Mouse (Mus musculus) liver, adult 2 months (tissue): ENCODE measurements around the gene Prcd. TPM values are rescaled to one million over a fixed set of nuclear protein-coding genes. Genes with fewer than 3 reads are reported as not detected.

Experiments used
- DNase-seq: peaks from one replicate; pipeline ENCODE4 v3.0.0-alpha.2; 2011; ENCODE audit warnings: low read depth, low spot score; ENCODE audit errors: extremely low read depth
- H3K27ac ChIP-seq: fragments of 200-500 bp; replicated peaks from 2 replicates; pipeline ENCODE4 v1.5.1; 2012; ENCODE audit warnings: low read depth, mild to moderate bottlenecking, control low read depth, inconsistent platforms, low read length; ENCODE audit not compliant: insufficient read depth
- H3K27me3 ChIP-seq: fragments of 200-500 bp; 2 replicates; pipeline ENCODE4 v1.6.1; 2012; ENCODE audit warnings: mild to moderate bottlenecking, moderate library complexity, low read length, inconsistent platforms; ENCODE audit not compliant: control insufficient read depth, insufficient read depth
- H3K36me3 ChIP-seq: fragments of 200-500 bp; 2 replicates; pipeline ENCODE4 v1.6.1; 2012; ENCODE audit warnings: low read length, inconsistent platforms; ENCODE audit not compliant: control insufficient read depth, insufficient read depth
- H3K4me1 ChIP-seq: fragments of 200-500 bp; 2 replicates; pipeline ENCODE4 v1.6.1; 2011; ENCODE audit warnings: low read length; ENCODE audit not compliant: control insufficient read depth, insufficient read depth
- H3K4me3 ChIP-seq: fragments of 200-500 bp; 2 replicates; pipeline ENCODE4 v1.5.1; 2011; ENCODE audit warnings: low read depth, mild to moderate bottlenecking, control low read depth, low read length, moderate library complexity; ENCODE audit not compliant: insufficient read depth
- H3K79me2 ChIP-seq: fragments of 200-500 bp; 2 replicates; pipeline ENCODE4 v1.6.1; 2012; ENCODE audit warnings: inconsistent platforms, mild to moderate bottlenecking, low read length, moderate library complexity; ENCODE audit not compliant: control insufficient read depth, insufficient read depth
- H3K9ac ChIP-seq: fragments of 200-500 bp; 2 replicates; pipeline ENCODE4 v1.6.1; 2012; ENCODE audit warnings: low read depth, mild to moderate bottlenecking, control low read depth, inconsistent platforms, low read length
- CTCF ChIP-seq: fragments of 200-500 bp; IDR thresholded peaks from 2 replicates; pipeline ENCODE4 v1.5.1; 2011; ENCODE audit warnings: low read depth, low read length, control low read depth
- POLR2A ChIP-seq: fragments of 200-500 bp; IDR thresholded peaks from 2 replicates; pipeline ENCODE4 v1.6.1; 2011; ENCODE audit warnings: low read length, control low read depth; ENCODE audit not compliant: insufficient read depth; ENCODE audit errors: extremely low read depth
- WGBS: fragments of 180-500 bp; shearing (Covaris S2); methylation state at CpG from one replicate; pipeline ENCODE4 v1.1.7; 2018; 5-methylcytosine and 5-hydroxymethylcytosine counted together
- polyA plus RNA-seq: library from polyadenylated mRNA; depleted of rRNA; stranded (reverse); fragments of >200 nt; gene quantifications from 2 replicates; pipeline ENCODE4 v1.2.3, GENCODE M21; 2012
- total RNA-seq: library from RNA; depleted of rRNA; stranded (reverse); fragments of >200 nt; gene quantifications from 2 replicates; pipeline ENCODE4 v1.2.3, GENCODE M21; 2014

Gene Prcd
- total and polyA plus RNA-seq, 2 experiments, result not detected

DNA sequence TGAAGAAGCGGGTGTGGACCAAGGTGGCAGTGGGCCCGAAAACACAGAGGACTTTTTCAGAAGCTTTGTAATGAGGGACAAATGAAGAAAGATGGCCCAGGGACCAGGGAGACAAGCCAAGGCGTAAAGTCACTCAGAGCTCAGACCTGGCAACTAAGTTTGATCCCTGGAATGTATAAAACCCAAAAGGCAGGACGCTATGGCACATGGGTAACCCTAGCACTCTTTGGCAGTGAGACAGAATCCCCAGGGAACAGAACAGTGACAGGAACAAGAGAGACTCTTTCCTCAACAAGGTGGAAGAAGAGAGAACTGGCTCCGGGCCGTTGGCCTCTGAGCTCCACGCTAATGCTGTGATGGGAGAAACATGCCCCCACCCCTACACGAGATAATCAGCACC lies 2.5 kb upstream of the Prcd start:
- 87% methylated on average over 8 of the region's 8 CpGs for WGBS
- Histone ChIP-seq H3K4me1 (no peaks in the 10 kb centered on the region), H3K27me3 (peaks cover 10% of the 10 kb centered on the region; the same call in 1 of the 2 replicates), H3K79me2 (no peaks in the 10 kb centered on the region), H3K27ac (no peak overlapping the region), H3K36me3 (no peaks in the 10 kb centered on the region), H3K9ac (no peak overlapping the region), H3K4me3 (no peak overlapping the region)
- no peak for DNase-seq
- TF ChIP-seq POLR2A, result no peak
- TF ChIP-seq CTCF, result no peak

DNA sequence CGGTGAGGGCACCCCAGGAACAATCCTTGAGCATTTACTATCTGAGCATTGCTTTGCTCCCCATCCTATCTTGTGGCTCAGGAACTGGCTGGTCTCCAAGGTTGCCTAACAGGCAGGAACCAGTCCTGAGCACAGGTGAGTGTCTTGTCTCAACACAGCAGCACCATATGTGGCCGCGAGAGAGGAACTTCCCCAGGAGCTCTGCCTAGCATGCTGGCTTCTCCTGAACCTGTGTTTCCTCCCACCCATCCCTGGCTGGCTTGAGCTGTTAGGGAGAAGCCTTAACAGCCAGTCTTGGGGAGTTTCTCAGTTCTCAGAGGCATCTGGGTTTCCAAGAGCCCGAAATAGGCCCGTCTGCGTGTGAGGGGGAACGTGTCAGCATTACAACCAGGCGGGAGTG lies 2.0 kb upstream of the Prcd start:
- no peak for DNase-seq
- 79% methylated on average over 8 of the region's 8 CpGs for WGBS
- H3K36me3 ChIP-seq, result no peaks in the 10 kb centered on the region
- no peaks in the 10 kb centered on the region for H3K79me2 ChIP-seq
- H3K9ac ChIP-seq, result no peak overlapping the region
- H3K27ac ChIP-seq, result no peak overlapping the region
- TF ChIP-seq POLR2A (no peak), CTCF (no peak)
- H3K4me3 ChIP-seq, result no peak overlapping the region
- H3K4me1 ChIP-seq, result no peaks in the 10 kb centered on the region
- H3K27me3 ChIP-seq, result peaks cover 10% of the 10 kb centered on the region; the same call in 1 of the 2 replicates

DNA sequence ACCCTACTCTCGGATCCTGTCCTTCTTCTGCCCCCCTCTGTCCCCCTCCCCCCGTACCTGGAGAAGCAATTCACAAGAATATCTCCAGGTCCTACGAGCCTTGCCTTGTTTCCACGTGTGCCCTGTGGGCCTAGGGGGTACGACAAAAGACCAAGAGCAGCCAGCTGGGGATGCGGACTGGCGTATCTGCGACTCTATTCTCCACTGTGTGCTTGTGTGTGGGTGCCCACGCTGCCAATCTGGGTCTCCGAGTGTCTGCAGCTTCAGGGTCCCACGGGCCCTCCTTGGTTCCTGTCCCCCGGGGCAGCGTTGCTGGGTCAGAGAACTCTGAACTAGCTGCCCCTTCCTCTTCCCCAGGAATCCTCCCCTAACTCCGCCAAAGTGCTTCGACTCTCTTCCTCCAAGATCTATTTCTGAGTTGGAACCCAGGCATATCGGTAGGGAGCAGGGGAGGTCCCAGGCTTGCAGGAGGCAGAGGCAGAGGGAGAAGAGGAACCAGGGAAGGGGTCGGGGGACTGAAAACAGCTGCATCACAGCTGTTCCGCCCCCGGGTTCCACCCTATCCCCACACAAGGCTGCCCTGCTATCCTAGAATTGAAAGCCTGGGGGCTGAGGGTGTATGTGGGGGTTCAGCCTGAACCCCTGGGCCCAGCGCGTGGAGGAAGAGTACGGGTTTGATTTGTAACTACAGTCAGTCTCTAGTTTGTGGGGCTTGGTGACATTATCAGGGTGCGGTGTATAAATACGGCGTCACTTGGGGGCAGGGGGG lies 820 bp upstream of the Prcd start:
- H3K27ac ChIP-seq, result no peak overlapping the region
- H3K36me3 ChIP-seq, result no peaks in the 10 kb centered on the region
- no peak for TF ChIP-seq POLR2A
- no peak for TF ChIP-seq CTCF
- WGBS, result 80% methylated on average over 25 of the region's 25 CpGs
- H3K4me3 ChIP-seq, result peak overlapping the region; percentile 22; the same call in 1 of the 2 replicates
- H3K27me3 ChIP-seq, result peaks cover 10% of the 10 kb centered on the region; the same call in 1 of the 2 replicates
- H3K79me2 ChIP-seq, result no peaks in the 10 kb centered on the region
- no peak for DNase-seq
- peak overlapping the region; percentile 14; the same call in 1 of the 2 replicates for H3K9ac ChIP-seq
- H3K4me1 ChIP-seq, result no peaks in the 10 kb centered on the region

DNA sequence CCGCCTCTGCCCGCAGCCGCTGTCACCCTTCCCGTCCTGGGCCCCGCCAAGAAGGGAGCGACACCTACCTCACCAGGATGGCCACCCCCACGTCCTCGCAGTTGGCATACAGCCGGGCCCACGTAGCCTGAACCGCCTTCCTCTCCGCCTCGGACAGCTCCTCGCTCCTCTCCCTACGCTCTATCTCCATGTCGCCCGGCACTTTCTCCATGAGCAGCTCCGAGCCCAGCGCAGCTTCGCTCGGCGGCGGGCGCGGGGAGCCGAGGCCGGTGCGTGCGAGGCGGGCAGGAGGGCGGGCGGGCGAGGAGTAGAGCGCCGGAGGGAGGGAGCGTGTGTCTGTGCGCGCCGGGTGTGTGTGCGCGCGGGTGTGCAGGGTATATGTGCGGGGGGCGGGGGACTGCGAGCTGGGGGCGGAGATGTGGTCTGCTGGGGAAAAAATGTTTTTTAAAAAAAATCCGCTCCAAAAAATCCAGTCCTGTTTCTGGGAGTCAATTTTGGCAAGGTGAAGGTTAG lies 431 bp downstream of the Prcd start:
- no peak for TF ChIP-seq POLR2A
- TF ChIP-seq CTCF, result no peak
- no peaks in the 10 kb centered on the region for H3K4me1 ChIP-seq
- peak overlapping the region; percentile 67 for H3K4me3 ChIP-seq
- no peaks in the 10 kb centered on the region for H3K79me2 ChIP-seq
- peaks cover 10% of the 10 kb centered on the region; the same call in 1 of the 2 replicates for H3K27me3 ChIP-seq
- H3K9ac ChIP-seq, result peak overlapping the region; percentile 79
- DNase-seq, result no peak
- no peaks in the 10 kb centered on the region for H3K36me3 ChIP-seq
- 1% methylated on average over 47 of the region's 47 CpGs for WGBS
- peak overlapping the region; percentile 10; the same call in 1 of the 2 replicates for H3K27ac ChIP-seq

DNA sequence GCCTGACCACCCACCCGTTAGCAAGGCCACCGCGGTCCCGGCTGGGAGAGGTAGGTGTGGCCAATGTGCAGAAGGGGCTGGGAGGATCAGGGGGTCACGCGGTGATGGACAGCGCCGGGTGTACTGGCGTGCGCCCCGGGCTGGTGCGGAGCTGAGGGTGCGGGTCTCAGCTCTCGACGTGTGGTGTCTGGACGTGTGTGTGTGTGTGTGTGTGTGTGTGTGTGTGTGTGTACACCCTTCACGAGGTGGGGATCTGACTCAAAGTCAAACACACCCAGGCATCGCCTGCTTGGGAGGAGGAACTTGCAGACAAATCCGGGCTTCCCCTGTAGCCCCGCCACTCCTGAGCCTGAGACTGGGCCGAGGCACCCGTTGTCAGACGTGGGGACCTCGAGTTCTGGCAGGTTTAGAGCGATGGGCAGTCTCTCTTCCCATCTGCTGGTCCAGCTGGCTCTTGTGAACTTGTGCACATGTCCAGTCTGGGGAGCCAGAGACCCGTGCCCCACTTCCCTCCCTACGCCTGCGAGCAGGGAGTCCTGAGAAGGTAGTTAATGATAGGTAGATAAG lies 1.0 kb downstream of the Prcd start, which contains the start of gene Cygb:
Gene Cygb, minus strand, starts transcription at position 59 of the 567 bp plus-strand sequence.
- Histone ChIP-seq H3K36me3 (no peaks in the 10 kb centered on the region), H3K4me3 (peak within 1 kb of the TSS; percentile 67), H3K79me2 (no peaks in the 10 kb centered on the region), H3K27me3 (peaks cover 10% of the 10 kb centered on the region; the same call in 1 of the 2 replicates), H3K27ac (peak within 1 kb of the TSS; percentile 10; the same call in 1 of the 2 replicates), H3K4me1 (no peaks in the 10 kb centered on the region), H3K9ac (peak within 1 kb of the TSS; percentile 79)
- DNase-seq, result no peak
- no peak for TF ChIP-seq CTCF
- WGBS, result 11% methylated on average over 28 of the region's 28 CpGs
